Mouse (Mus musculus): ENCODE measurements at regions not wholly inside any gene's neighbourhood (a gene's known extent, or its start where the extent isn't known, plus 50 kb on each side); places are given as distances from the start of the nearest gene placed in this dataset.

DNA sequence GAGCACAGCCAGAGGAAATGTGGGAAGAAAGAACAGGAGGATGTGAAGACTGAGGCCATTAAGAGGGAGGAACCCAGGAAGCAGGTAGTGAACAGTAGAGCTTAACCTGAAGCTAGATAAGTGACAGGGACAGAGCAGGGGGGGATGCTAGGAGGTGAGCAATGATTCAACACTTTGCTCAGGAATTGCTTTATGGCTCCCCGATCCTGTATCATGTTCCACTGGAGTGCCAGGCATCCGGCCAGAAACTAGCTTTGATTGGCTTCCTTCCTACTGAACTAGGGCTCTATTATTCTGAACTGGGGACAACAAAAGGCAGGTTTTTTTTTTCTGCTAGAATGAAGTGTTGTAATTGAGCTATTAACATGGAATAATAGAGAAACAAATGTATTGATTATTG is 493.1 kb upstream of the Fat3 start:
- no peak overlapping the region for H3K27ac ChIP-seq (ENCODE audit: low read length)
- ATAC-seq, result no peak
- no peak overlapping the region for H3K4me2 ChIP-seq (ENCODE audit: low read length)
- no peak overlapping the region for H3K9ac ChIP-seq (ENCODE audit: low read depth, low read length)
- H3K27me3 ChIP-seq (ENCODE audit: control insufficient read depth, insufficient read depth, low read depth, low read length), result no peaks in the 10 kb centered on the region
- no peak overlapping the region for H3K4me3 ChIP-seq (ENCODE audit: low read depth, low read length)
- 71% methylated on average over 2 of the region's 2 CpGs for WGBS
- no peaks in the 10 kb centered on the region for H3K9me3 ChIP-seq (replicated peaks; ENCODE audit: control insufficient read depth, low read length, poor library complexity, severe bottlenecking)
- H3K4me1 ChIP-seq (ENCODE audit: control insufficient read depth, insufficient read depth, low read length), result no peaks in the 10 kb centered on the region
- H3K36me3 ChIP-seq (ENCODE audit: control insufficient read depth, insufficient read depth, low read length), result no peaks in the 10 kb centered on the region

DNA sequence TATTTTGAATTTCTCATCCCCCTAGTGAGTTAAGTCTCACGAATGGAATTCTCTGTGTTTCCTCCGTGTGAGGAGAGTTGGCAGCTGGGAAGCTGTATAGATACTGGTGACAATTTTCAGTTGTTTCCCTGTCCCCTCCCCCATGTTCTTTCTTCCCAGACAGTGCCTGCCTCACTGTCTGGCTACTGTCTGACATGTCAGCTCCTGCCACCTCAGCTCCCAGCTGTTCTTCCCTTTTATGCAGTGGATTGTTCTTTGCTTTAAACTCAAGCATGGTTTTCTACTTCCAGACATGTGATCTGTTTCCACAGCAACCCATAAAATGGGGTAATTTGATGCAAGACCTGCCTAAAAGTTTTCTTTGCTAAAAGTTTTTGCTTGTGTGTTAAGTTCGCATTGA is 487.0 kb upstream of the Fat3 start:
- Histone ChIP-seq H3K27ac (ENCODE audit: low read length) (no peak overlapping the region), H3K4me3 (ENCODE audit: low read depth, low read length) (no peak overlapping the region), H3K9ac (ENCODE audit: low read depth, low read length) (no peak overlapping the region), H3K9me3 (replicated peaks; ENCODE audit: control insufficient read depth, low read length, poor library complexity, severe bottlenecking) (no peaks in the 10 kb centered on the region), H3K36me3 (ENCODE audit: control insufficient read depth, insufficient read depth, low read length) (no peaks in the 10 kb centered on the region), H3K27me3 (ENCODE audit: control insufficient read depth, insufficient read depth, low read depth, low read length) (no peaks in the 10 kb centered on the region), H3K4me1 (ENCODE audit: control insufficient read depth, insufficient read depth, low read length) (no peaks in the 10 kb centered on the region; the same call in 1 of the 2 replicates), H3K4me2 (ENCODE audit: low read length) (no peak overlapping the region)
- ATAC-seq, result peak; percentile 48; the same call in 1 of the 2 replicates
- 30% methylated on average over 3 of the region's 3 CpGs for WGBS

DNA sequence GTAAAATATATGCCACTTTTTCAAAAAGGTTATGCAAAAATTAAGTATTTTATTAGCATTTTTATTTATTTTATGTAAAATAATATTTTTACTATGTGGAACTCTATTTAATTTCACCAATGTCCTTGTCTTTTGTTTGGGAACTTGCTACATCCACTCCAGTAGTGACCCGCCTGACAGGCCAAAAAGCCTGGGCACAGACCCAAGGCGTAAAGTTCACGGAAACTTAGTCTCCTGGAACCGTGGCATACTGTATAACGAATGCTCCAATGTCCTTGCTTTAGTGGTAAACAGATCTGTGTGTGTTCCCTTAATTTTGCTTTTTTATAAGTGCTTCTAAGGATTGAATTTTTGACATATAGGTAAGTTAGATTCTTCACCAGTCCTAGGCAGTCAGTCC is 476.2 kb upstream of the Fat3 start:
- H3K27ac ChIP-seq (ENCODE audit: low read length), result no peak overlapping the region
- no peak overlapping the region for H3K4me2 ChIP-seq (ENCODE audit: low read length)
- H3K9me3 ChIP-seq (replicated peaks; ENCODE audit: control insufficient read depth, low read length, poor library complexity, severe bottlenecking), result no peaks in the 10 kb centered on the region
- ATAC-seq, result no peak
- 93% methylated on average over 5 of the region's 5 CpGs for WGBS
- H3K9ac ChIP-seq (ENCODE audit: low read depth, low read length), result no peak overlapping the region
- H3K4me3 ChIP-seq (ENCODE audit: low read depth, low read length), result no peak overlapping the region
- no peaks in the 10 kb centered on the region for H3K36me3 ChIP-seq (ENCODE audit: control insufficient read depth, insufficient read depth, low read length)
- no peaks in the 10 kb centered on the region for H3K4me1 ChIP-seq (ENCODE audit: control insufficient read depth, insufficient read depth, low read length)
- no peaks in the 10 kb centered on the region for H3K27me3 ChIP-seq (ENCODE audit: control insufficient read depth, insufficient read depth, low read depth, low read length)

DNA sequence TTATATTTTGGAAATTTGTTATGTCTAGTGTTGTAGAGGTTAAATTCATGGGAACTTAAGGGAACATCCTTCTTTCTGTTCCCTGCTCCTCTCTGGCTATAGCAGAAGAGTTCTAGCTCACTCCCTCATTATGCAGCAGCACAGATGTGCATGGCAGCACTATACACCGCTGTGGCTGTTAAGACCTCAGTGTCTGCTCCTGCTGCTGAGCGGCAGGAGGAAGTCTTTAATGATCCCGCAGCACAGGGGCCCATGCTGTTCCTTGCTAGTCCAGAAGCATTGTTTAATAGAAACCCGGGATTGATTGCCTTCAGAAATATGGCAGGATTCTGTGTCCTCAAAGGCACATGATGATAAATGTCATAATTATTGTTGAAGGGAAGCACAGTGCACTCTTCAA is 469.3 kb upstream of the Fat3 start:
- peak; percentile 72; the same call in 1 of the 2 replicates for ATAC-seq
- H3K4me2 ChIP-seq (ENCODE audit: low read length), result no peak overlapping the region
- no peak overlapping the region for H3K9ac ChIP-seq (ENCODE audit: low read depth, low read length)
- H3K9me3 ChIP-seq (replicated peaks; ENCODE audit: control insufficient read depth, low read length, poor library complexity, severe bottlenecking), result no peaks in the 10 kb centered on the region
- H3K4me1 ChIP-seq (ENCODE audit: control insufficient read depth, insufficient read depth, low read length), result no peaks in the 10 kb centered on the region
- H3K27ac ChIP-seq (ENCODE audit: low read length), result no peak overlapping the region
- no peaks in the 10 kb centered on the region for H3K36me3 ChIP-seq (ENCODE audit: control insufficient read depth, insufficient read depth, low read length)
- WGBS, result 23% methylated on average over 4 of the region's 4 CpGs
- H3K4me3 ChIP-seq (ENCODE audit: low read depth, low read length), result no peak overlapping the region
- no peaks in the 10 kb centered on the region for H3K27me3 ChIP-seq (ENCODE audit: control insufficient read depth, insufficient read depth, low read depth, low read length)

DNA sequence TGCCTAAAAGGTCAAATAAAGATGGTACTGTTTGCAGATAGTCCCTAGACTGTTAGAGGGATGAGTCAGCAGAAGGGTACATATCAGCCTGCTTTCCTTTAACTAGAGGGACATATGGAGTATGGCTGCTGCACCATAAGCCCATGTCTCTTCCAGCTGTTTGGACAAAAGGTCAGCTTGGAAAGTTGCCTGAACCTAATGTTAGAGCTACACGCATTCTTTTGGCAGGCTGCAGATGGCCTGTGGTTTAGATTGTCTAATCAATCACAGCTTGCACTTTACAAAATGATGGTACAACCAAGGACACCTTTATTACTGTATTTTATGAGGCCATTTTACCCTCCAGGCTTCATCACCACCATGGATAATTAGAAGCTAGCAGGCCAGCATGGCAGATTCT is 432.5 kb upstream of the Fat3 start:
- no peak overlapping the region for H3K27ac ChIP-seq (ENCODE audit: low read length)

DNA sequence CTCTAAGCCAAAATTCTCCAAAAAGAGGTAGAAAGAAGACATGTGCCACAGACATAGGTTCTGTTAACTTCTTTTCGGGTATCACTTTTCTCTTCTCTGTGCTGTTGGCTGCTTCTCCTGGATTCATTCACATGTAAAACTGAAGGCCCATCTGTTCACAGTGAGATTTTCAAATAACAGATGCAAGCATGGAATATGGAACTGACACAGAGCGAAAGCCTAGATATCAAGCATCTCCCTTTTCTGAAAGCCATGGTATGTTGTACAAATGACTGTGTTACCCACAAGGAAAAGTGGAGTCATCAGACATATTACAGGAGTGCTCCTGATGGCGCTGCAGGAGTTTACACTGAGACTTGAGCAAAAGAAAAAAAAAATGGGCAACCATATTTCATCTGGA is 430.5 kb upstream of the Fat3 start:
- Histone ChIP-seq H3K4me2 (ENCODE audit: low read length) (no peak overlapping the region), H3K27ac (ENCODE audit: low read length) (no peak overlapping the region), H3K4me1 (ENCODE audit: control insufficient read depth, insufficient read depth, low read length) (no peaks in the 10 kb centered on the region), H3K36me3 (ENCODE audit: control insufficient read depth, insufficient read depth, low read length) (no peaks in the 10 kb centered on the region), H3K9ac (ENCODE audit: low read depth, low read length) (no peak overlapping the region), H3K9me3 (replicated peaks; ENCODE audit: control insufficient read depth, low read length, poor library complexity, severe bottlenecking) (no peaks in the 10 kb centered on the region), H3K27me3 (ENCODE audit: control insufficient read depth, insufficient read depth, low read depth, low read length) (no peaks in the 10 kb centered on the region), H3K4me3 (ENCODE audit: low read depth, low read length) (no peak overlapping the region)
- no peak for ATAC-seq
- WGBS, result 86% methylated on average over 3 of the region's 3 CpGs

More for the DNA sequence above, 432.5 kb upstream of the Fat3 start:
- H3K27me3 ChIP-seq (ENCODE audit: control insufficient read depth, insufficient read depth, low read depth, low read length), result no peaks in the 10 kb centered on the region
- no peak for ATAC-seq
- WGBS, result 68% methylated on average over 1 of the region's 1 CpGs
- no peak overlapping the region for H3K9ac ChIP-seq (ENCODE audit: low read depth, low read length)
- no peak overlapping the region for H3K4me3 ChIP-seq (ENCODE audit: low read depth, low read length)
- H3K36me3 ChIP-seq (ENCODE audit: control insufficient read depth, insufficient read depth, low read length), result no peaks in the 10 kb centered on the region
- H3K9me3 ChIP-seq (replicated peaks; ENCODE audit: control insufficient read depth, low read length, poor library complexity, severe bottlenecking), result no peaks in the 10 kb centered on the region
- no peak overlapping the region for H3K4me2 ChIP-seq (ENCODE audit: low read length)
- H3K4me1 ChIP-seq (ENCODE audit: control insufficient read depth, insufficient read depth, low read length), result no peaks in the 10 kb centered on the region

DNA sequence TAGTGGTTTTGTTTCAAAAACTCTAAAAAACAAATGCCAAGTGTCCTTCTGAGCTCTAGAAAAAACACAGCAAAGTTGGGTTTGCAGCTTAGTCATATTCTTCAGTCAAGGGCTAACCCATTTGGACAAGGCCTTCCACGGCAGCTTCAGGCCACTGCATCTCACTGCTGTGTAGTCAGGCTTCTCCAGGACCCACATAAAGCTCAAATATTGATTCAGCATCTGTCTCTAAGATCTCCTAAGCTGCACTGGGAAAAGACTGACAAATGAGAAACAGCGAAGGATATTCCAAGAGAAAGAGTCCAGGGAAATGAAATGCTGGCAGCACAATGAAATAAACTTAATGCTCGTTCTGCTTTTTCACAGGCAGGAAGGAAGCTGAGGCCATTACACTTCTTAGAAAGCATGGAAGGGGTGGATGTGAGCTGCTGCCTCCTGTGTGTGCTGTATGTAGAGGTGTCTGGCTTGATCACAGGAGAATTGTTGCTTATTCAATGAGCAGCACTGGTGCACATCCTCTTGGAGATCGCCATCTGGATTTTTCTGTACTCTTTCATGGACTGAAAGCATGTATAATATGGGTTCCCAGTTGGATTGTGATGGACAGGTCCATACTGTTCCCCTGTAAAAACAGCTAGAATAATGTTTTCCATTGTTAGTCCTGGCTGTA is 425.4 kb upstream of the Fat3 start:
- 77% methylated on average over 4 of the region's 4 CpGs for WGBS

DNA sequence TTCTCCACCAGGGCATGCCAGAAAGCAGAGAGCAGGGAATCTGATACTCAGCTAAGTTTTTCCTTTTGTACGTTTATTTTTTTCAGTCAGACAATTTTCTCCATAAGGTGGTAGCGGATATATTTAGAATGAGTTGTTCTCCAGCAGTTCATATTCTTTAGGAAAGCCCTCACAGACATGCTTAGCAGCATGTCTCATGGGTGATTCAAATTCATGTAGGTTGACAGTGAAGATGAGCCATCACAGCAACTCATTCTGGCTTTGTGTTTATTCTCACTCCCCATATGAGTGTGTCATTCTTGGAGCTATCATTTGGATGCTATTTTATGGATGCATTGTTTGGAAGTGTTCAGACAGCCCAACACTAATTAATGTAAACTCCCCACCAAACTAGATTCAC is 424.2 kb upstream of the Fat3 start:
- Histone ChIP-seq H3K27ac (ENCODE audit: low read length) (no peak overlapping the region), H3K4me3 (ENCODE audit: low read depth, low read length) (no peak overlapping the region), H3K9ac (ENCODE audit: low read depth, low read length) (no peak overlapping the region), H3K27me3 (ENCODE audit: control insufficient read depth, insufficient read depth, low read depth, low read length) (no peaks in the 10 kb centered on the region), H3K36me3 (ENCODE audit: control insufficient read depth, insufficient read depth, low read length) (no peaks in the 10 kb centered on the region), H3K4me1 (ENCODE audit: control insufficient read depth, insufficient read depth, low read length) (no peaks in the 10 kb centered on the region), H3K9me3 (replicated peaks; ENCODE audit: control insufficient read depth, low read length, poor library complexity, severe bottlenecking) (no peaks in the 10 kb centered on the region), H3K4me2 (ENCODE audit: low read length) (no peak overlapping the region)
- no peak for ATAC-seq
- WGBS, result 92% methylated on average over 2 of the region's 2 CpGs

More for the DNA sequence above, 425.4 kb upstream of the Fat3 start:
- no peak overlapping the region for H3K4me3 ChIP-seq (ENCODE audit: low read depth, low read length)
- H3K36me3 ChIP-seq (ENCODE audit: control insufficient read depth, insufficient read depth, low read length), result no peaks in the 10 kb centered on the region
- H3K9me3 ChIP-seq (replicated peaks; ENCODE audit: control insufficient read depth, low read length, poor library complexity, severe bottlenecking), result no peaks in the 10 kb centered on the region
- ATAC-seq, result no peak
- no peak overlapping the region for H3K9ac ChIP-seq (ENCODE audit: low read depth, low read length)
- no peaks in the 10 kb centered on the region for H3K27me3 ChIP-seq (ENCODE audit: control insufficient read depth, insufficient read depth, low read depth, low read length)
- no peak overlapping the region for H3K27ac ChIP-seq (ENCODE audit: low read length)
- no peak overlapping the region for H3K4me2 ChIP-seq (ENCODE audit: low read length)
- H3K4me1 ChIP-seq (ENCODE audit: control insufficient read depth, insufficient read depth, low read length), result no peaks in the 10 kb centered on the region

DNA sequence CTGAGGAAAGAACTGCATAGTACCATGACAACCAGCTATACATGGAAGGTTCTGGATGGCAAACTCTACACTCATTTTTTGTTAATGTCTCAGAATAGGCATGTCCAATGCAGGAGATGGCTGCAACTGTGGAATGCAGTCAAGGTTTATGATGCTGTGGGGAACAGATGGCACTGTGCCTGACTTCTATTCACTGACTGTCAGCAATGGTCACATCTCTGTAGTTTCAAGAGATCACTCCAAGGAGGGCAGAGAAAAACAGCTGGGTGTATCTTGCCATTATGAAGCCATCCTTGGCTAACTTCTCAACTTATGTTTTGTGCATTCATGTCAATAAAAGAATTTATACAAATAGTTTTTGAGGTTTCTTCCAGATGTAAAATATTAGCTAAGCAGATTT is 405.1 kb upstream of the Fat3 start:
- H3K9ac ChIP-seq (ENCODE audit: low read depth, low read length), result no peak overlapping the region
- no peaks in the 10 kb centered on the region for H3K9me3 ChIP-seq (replicated peaks; ENCODE audit: control insufficient read depth, low read length, poor library complexity, severe bottlenecking)
- no peaks in the 10 kb centered on the region for H3K36me3 ChIP-seq (ENCODE audit: control insufficient read depth, insufficient read depth, low read length)
- H3K4me1 ChIP-seq (ENCODE audit: control insufficient read depth, insufficient read depth, low read length), result no peaks in the 10 kb centered on the region
- no peak overlapping the region for H3K4me2 ChIP-seq (ENCODE audit: low read length)
- no peak overlapping the region for H3K4me3 ChIP-seq (ENCODE audit: low read depth, low read length)
- H3K27me3 ChIP-seq (ENCODE audit: control insufficient read depth, insufficient read depth, low read depth, low read length), result no peaks in the 10 kb centered on the region
- ATAC-seq, result no peak
- H3K27ac ChIP-seq (ENCODE audit: low read length), result no peak overlapping the region

Data from midbrain, embryonic 16.5 days (tissue).